Mouse (Mus musculus) E14TG2a.4 (cell line): ENCODE results near the gene Sept6.

ENCODE experiments used
- CTCF ChIP-seq: conservative IDR thresholded peaks from 2 replicates; pipeline ENCODE4 v1.5.1; 2014; ENCODE audit warnings: low read length
- NANOG ChIP-seq: IDR thresholded peaks from 2 replicates; pipeline ENCODE4 v1.6.1; 2014; ENCODE audit warnings: borderline replicate concordance, low read length, mixed read lengths
- POU5F1 ChIP-seq: IDR thresholded peaks from 2 replicates; pipeline ENCODE4 v1.6.1; 2014; ENCODE audit warnings: low read length, borderline replicate concordance

DNA sequence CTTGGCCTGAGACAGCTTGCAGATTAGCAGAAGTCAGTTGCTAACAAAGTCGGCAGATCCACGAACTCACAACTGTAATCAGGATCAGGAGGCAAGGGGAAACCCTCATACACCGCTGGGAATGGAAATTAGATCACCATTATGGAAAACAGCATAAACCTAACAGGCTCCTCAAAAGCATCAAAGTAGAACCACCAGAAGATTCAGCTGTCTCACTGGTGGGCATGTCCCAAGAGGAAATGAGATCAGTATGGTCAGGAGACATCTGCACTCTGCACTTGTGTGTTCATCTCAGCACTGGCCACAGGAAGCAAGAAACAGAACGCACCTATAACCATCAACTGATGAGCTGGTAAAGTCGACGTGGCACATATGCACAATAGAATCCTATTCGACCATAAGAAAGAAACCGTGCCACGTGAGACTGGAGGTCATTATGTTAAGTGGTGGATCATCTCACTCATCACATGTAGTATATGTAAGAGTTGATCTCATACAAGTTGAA lies 26.6 kb upstream of the Sept6 start:
- no peak for TF ChIP-seq CTCF
- no peak for TF ChIP-seq NANOG
- TF ChIP-seq POU5F1 = no peak
